Mouse (Mus musculus) layer of hippocampus, adult 11-12 months (tissue): ENCODE measurements around the gene Serpine1.

Experiments used
- DNase-seq: peaks from one replicate; pipeline ENCODE4 v3.0.0; 2022; ENCODE audit warnings: low spot score

Gene Serpine1

DNA sequence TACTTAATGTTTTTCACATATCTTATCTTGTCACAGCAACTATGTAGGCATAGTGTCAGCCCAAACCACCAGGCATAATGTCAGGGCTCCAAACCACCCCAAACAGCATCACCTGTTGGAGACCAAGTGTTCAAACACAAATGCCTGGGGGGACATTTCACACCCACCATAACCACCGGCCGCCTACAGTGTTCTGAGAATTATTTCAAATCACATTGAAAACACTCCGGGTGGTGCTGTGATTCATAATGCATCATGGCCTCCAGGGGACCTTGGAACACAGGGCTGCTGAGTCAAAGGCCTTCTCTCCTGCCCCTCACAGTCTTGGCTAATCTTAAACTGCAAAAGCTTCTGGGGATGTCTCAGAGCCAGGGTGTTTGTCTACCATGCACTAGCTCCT lies 56.2 kb downstream of the Serpine1 start:
- no peak for DNase-seq

DNA sequence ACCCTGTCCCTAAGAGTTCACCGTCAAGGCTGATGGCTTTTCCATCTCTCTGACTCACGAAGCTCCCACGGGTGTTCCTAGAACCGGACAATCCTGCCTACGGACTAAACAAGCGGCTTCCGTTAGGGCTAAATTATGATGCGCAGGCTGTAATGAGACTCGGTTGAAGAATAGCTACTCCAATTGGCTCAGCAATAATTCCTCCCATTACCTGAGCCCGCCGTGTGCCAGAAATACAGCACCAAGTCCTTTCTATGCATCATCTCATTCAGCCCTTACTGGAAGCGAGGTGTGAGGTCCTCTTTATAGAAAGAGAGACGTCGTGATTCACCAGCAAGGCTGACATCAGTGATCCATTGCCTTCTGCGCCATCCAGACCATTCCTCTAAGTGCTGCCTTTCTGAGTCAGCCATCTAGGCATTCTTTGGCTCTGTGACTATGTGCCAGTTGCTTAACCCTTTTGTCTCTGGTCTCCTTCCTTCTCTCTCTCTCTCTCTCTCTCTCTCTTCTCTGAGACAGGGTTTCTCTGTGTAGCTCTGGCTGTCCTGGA lies 59.6 kb downstream of the Serpine1 start:
- DNase-seq: no peak
